Comparison of ENCODE assay signal across 23 mouse cellular contexts in the genomic region with DNA sequence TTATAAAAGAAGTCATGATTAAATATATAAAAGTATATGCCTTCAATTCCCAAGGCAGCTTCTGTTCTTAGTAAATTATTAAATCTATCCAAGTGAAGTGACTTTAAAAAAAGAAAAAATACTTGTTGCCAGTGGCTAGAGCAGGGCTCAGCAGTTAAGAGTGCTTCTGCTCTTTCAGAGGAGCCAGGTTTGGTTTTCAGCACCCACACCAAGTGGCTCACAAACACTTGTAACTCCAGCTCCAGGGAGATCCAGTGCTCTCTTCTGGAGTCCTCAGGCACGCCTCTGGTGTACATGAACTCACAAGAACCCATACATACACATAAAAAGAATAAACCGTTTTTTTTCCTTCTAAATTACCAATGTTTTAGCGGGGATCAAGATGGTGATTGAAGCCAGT.
"Had no signal": no experiment of that assay in that cellular context is flagged by ENCODE, and none has a peak within 500 bp of the region (broad histone marks: within the 10 kb centered on the region; RNA-seq: fewer than 3 reads in every experiment).

No protein-coding gene starts in this region.

- H3K27me3 ChIP-seq: heart, embryonic 13.5 days; heart, embryonic 15.5 days; hindbrain, embryonic 13.5 days; hindbrain, embryonic 15.5 days; kidney, embryonic 15.5 days had no signal

- DNase-seq: forebrain, postnatal 0 days; gastrocnemius, postnatal 14 days; gastrocnemius, postnatal 36 days; heart, adult 2 months; heart, postnatal 14 days; heart, postnatal 36 days; kidney, adult 11 months; kidney, adult 2 months; kidney, adult 9 months; kidney, postnatal 14 days had no signal

- H3K9me3 ChIP-seq: heart, embryonic 13.5 days; heart, embryonic 15.5 days; hindbrain, embryonic 13.5 days; hindbrain, embryonic 15.5 days; kidney, embryonic 15.5 days; limb, embryonic 10.5 days; limb, embryonic 12.5 days had no signal

- H3K27ac ChIP-seq: heart, adult 2 months; heart, embryonic 13.5 days; heart, embryonic 15.5 days; hindbrain, embryonic 13.5 days; hindbrain, embryonic 15.5 days; hindbrain, postnatal 0 days; kidney, embryonic 15.5 days; kidney, postnatal 0 days; layer of hippocampus, adult 2 months; left cerebral cortex, adult 2 months; limb, embryonic 10.5 days; limb, embryonic 12.5 days had no signal

- H3K4me2 ChIP-seq: heart, embryonic 11.5 days; heart, embryonic 13.5 days; heart, embryonic 15.5 days; hindbrain, embryonic 13.5 days; hindbrain, embryonic 15.5 days; kidney, embryonic 15.5 days; limb, embryonic 12.5 days had no signal

- H3K4me3 ChIP-seq: heart, adult 2 months; heart, embryonic 13.5 days; heart, embryonic 15.5 days; hindbrain, embryonic 13.5 days; hindbrain, embryonic 15.5 days; kidney, embryonic 15.5 days; layer of hippocampus, adult 2 months; left cerebral cortex, adult 2 months; limb, embryonic 10.5 days; limb, embryonic 12.5 days had no signal

- H3K9ac ChIP-seq: forebrain, postnatal 0 days; heart, embryonic 13.5 days; heart, embryonic 15.5 days; hindbrain, embryonic 13.5 days; hindbrain, embryonic 15.5 days; kidney, embryonic 15.5 days; limb, embryonic 12.5 days had no signal

- H3K36me3 ChIP-seq: heart, embryonic 13.5 days; heart, embryonic 15.5 days; hindbrain, embryonic 13.5 days; hindbrain, embryonic 15.5 days; kidney, embryonic 15.5 days; limb, embryonic 10.5 days; limb, embryonic 12.5 days had no signal

- ATAC-seq: forebrain, postnatal 0 days; hindbrain, postnatal 0 days; intestine, embryonic 16.5 days had no signal
